Mouse (Mus musculus) gastrocnemius, postnatal 36 days (tissue): Measurements from ENCODE around the gene Prkca. TPM values are rescaled to one million over a fixed set of nuclear protein-coding genes. Genes with fewer than 3 reads are reported as not detected.

Experiments
- DNase-seq, 2 experiments: peaks; one replicate each; pipeline ENCODE4 v3.0.0; 2022
- intact Hi-C: fragments of 180-260 bp; cut with DNase I; formaldehyde crosslinking; loops from one replicate; pipeline ENCODE4 v1.15.1; 2025
- total RNA-seq, 2 experiments: library from RNA; stranded (reverse); gene quantifications; 2 replicates each; pipeline ENCODE4 v1.2.3; 2021

Prkca gene
- total RNA-seq, 2 experiments from 2014 or later = 57.7 to 61.2 TPM

- intact Hi-C loops = loop anchor here (10.0 kb wide), 1 partner anchor 367 kb away; no protein-coding TSS in a partner anchor
- no peak for DNase-seq
These were observed 351.7 kb downstream of the Prkca start for GRCm38 (mm10) chr11:107991990-107992389.

- intact Hi-C loops = loop anchor here (10.0 kb wide), 1 partner anchor 214 kb away; no protein-coding TSS in a partner anchor
- DNase-seq = no peak
These were observed 354.5 kb downstream of the Prkca start for GRCm38 (mm10) chr11:107989241-107989640.

- intact Hi-C loops = loop anchor here (10.0 kb wide), 1 partner anchor 211 kb away; no protein-coding TSS in a partner anchor
- DNase-seq = no peak
These were observed 357.8 kb downstream of the Prkca start for GRCm38 (mm10) chr11:107985941-107986340.

GRCm38 (mm10) chr11:107983883-107984282 is 359.8 kb downstream of the Prkca start:
- intact Hi-C loops = loop anchor here (5.0 to 10.0 kb wide), 2 partner anchors 122 to 209 kb away; no protein-coding TSS in a partner anchor
- DNase-seq = no peak

GRCm38 (mm10) chr11:107983224-107983623 is 360.5 kb downstream of the Prkca start:
- DNase-seq = no peak
- intact Hi-C loops = loop anchor here (5.0 to 10.0 kb wide), 2 partner anchors 121 to 208 kb away; no protein-coding TSS in a partner anchor

GRCm38 (mm10) chr11:107982225-107982896 is 361.4 kb downstream of the Prkca start:
- DNase-seq = no peak
- intact Hi-C loops = loop anchor here (5.0 to 10.0 kb wide), 2 partner anchors 120 to 208 kb away; no protein-coding TSS in a partner anchor

- intact Hi-C loops = loop anchor here (5.0 to 10.0 kb wide), 2 partner anchors 117 to 205 kb away; no protein-coding TSS in a partner anchor
- DNase-seq = no peak
These were observed 364.1 kb downstream of the Prkca start for GRCm38 (mm10) chr11:107979497-107980174.

- no peak for DNase-seq
- intact Hi-C loops = no loop called here
These were observed 373.8 kb downstream of the Prkca start for GRCm38 (mm10) chr11:107969943-107970342.

- no peak for DNase-seq
These were observed 375.6 kb downstream of the Prkca start for GRCm38 (mm10) chr11:107968147-107968546.

GRCm38 (mm10) chr11:107966229-107966628 is 377.5 kb downstream of the Prkca start:
- intact Hi-C loops = no loop called here

More at GRCm38 (mm10) chr11:107968147-107968546, 375.6 kb downstream of the Prkca start:
- intact Hi-C loops = no loop called here

GRCm38 (mm10) chr11:107965449-107965848 is 378.3 kb downstream of the Prkca start:
- no peak for DNase-seq
- intact Hi-C loops = no loop called here

More at GRCm38 (mm10) chr11:107966229-107966628, 377.5 kb downstream of the Prkca start:
- DNase-seq = no peak

- no peak for DNase-seq
- intact Hi-C loops = no loop called here
These were observed 386.0 kb downstream of the Prkca start for GRCm38 (mm10) chr11:107957566-107958350.

- intact Hi-C loops = no loop called here
These were observed 388.3 kb downstream of the Prkca start for GRCm38 (mm10) chr11:107955191-107956062.

GRCm38 (mm10) chr11:107951431-107951830 is 392.3 kb downstream of the Prkca start:
- intact Hi-C loops = no loop called here
- no peak for DNase-seq

More at GRCm38 (mm10) chr11:107955191-107956062, 388.3 kb downstream of the Prkca start:
- DNase-seq = no peak

GRCm38 (mm10) chr11:107950658-107951057 is 393.1 kb downstream of the Prkca start:
- intact Hi-C loops = no loop called here
- no peak for DNase-seq

GRCm38 (mm10) chr11:107950211-107950610 is 393.5 kb downstream of the Prkca start:
- intact Hi-C loops = no loop called here
- DNase-seq = peak in 1 of 2 experiments; percentile 24

- DNase-seq = no peak
- intact Hi-C loops = no loop called here
These were observed 395.8 kb downstream of the Prkca start for GRCm38 (mm10) chr11:107947951-107948350.

GRCm38 (mm10) chr11:107946823-107947222 is 396.9 kb downstream of the Prkca start:
- intact Hi-C loops = no loop called here
- no peak for DNase-seq

- no peak for DNase-seq
- intact Hi-C loops = no loop called here
These were observed 406.8 kb downstream of the Prkca start for GRCm38 (mm10) chr11:107936929-107937328.
